Mouse (Mus musculus): ENCODE measurements around the gene Lamc2. TPM values are rescaled to one million over a fixed set of nuclear protein-coding genes. Genes with fewer than 3 reads are reported as not detected.
"Not testable (repeated sequence)": the region's sequence is repeated elsewhere in the genome, so short reads cannot be mapped to it uniquely, and the experiment has no call there.

The Lamc2 gene
- total RNA-seq, 4 experiments from 2014 or later = 8.3 to 10.1 (median 8.7) TPM

DNA sequence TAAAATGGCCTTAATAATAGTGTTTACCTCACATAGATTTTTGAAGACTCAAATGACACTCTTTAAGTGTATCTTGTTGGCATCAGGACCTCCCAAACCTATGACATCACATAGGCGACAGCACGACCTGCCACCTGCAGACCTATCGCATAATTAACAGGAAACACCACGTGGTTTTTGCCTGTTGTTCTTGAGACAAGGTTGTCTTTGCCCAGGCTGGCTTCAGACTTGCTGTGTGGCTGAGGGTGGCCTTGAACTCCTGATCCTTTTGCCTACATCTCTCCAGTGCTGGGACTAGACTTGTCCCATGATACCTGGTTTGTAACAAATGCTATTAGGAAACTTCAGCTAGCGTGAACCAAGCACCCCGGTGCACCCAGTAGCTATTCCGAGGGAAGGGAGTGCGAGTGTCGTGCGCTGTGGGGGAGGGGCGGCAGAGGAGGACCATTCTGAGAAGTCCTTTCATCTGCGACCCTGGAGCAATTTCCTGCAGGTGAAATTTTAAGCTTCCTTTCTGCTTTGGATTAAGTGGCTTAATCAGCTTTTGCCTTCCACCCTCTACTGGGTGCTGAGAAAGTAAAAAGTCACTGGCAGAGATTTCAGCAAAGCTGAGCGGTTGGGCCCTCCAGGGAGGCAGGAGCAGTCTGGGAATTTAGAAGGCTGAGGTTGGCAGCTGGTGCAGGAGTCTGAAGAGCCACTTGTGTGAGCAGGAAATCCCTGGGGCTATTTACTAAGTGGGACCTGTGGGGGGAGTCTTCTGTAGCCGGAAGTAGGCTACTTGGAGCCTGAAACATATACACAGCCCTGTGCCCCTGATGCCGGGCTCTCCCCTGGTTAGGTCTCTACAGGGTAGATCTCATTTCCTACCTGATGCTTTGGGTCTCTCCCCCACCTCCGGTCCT lies 90.2 kb downstream of the Lamc2 start:
- no peak for DNase-seq (ENCODE audit: low spot score in 2 of 2)

DNA sequence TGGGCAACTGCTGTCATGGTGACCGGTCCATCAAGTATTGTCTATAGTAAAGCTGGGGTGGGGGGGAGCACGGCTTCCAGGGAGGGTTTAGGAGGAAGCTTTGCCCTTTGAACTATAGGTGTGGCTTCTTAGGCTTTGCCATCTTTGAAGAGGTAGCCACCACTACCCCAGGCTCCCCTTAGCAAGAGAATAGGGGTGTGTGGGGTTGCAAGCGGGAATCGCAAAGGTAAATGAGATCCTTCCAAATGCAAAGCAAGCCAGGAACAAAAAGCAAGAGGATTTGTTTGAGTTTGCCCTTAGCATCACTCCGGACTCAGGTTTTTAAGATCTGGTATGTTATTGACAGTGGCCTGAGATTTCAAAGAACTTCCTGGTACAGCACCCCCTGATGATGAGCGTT lies 90.9 kb downstream of the Lamc2 start:
- no peak for DNase-seq (ENCODE audit: low spot score in 2 of 2)

- DNase-seq (ENCODE audit: low spot score in 2 of 2) = no peak
Observed at GRCm38 (mm10) chr1:153094226-153095076, 91.8 kb downstream of the Lamc2 start.

- no peak for DNase-seq (ENCODE audit: low spot score in 2 of 2)
Observed at GRCm38 (mm10) chr1:153093581-153093980, 92.7 kb downstream of the Lamc2 start.

DNA sequence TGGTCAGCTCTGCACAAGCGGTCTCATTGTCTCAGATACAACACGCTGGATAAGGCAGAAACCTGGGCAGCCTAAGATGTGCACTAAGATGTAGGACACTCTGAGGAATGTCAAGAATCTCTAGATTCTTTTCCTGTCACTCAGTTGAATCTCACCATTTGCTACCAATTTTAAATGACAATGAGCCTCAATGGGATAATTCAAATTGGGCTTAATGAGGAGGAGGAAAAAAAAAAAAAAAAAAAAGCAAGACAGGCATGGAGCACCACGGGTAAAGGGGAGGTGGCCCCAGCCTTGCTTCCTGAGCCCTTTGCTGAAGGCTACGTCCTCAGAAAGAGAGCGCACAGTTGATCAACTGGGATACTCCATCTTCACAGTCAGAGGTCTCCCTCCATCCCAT lies 93.1 kb downstream of the Lamc2 start:
- no peak for DNase-seq (ENCODE audit: low spot score in 2 of 2)

DNA sequence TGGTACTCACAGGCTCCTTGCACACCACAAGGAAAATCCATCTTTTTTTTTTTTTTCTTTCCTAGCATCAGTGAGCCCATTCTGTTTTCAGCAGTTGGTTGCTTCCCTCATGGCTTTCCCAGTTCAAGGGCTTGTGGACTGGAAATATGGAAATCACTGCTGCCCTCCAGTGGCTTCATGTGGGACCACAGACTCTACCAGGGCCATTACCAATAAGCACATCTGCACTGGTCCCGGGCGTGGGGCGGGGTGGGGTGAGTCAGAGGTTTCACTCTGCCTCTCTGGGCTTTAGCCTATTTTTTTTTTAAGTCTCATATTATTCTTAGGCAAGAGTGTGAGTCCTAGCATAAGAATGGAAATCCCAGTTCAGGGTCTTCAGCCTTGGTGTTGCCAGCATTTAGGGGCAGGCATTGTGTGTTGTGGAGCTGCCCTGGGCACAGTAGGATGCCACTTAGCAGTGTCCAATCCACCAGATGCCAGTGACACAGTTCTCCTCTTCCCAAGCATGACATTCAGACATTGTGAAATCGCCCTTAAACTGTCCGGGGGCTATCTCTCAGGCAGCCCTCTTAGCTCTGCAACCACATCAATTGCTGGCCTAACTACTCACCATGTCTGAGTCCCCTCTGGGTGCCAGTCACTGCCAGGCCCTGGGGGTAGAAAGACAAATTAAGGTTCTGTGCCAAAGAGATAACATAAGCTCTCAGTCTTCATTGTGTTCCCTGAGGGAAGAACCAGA lies 93.8 kb downstream of the Lamc2 start:
- DNase-seq (ENCODE audit: low spot score in 2 of 2) = peak; percentile 44 to 52

- no peak for DNase-seq (ENCODE audit: low spot score in 2 of 2)
Observed at GRCm38 (mm10) chr1:153091438-153092236, 94.6 kb downstream of the Lamc2 start.

DNA sequence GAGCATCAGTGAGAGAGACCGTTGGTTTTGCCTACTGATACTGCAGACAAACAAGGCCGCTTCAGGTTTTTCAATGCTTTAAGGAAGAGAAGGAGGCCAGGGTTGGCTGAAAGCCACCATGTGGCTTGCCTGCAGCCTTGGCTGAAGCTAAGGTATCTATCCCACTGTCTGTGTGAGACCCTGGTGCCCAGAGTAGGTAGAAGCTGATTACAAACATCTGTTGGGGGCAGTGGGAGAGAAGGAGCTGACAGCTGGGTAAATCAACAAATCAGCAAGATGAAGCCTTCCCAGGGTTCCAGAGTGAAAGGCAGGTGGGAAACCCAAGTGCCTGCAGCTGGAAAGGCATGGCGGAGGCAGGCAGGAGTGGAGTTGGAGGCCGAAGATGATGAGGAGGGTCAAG lies 95.4 kb downstream of the Lamc2 start:
- no peak for DNase-seq (ENCODE audit: low spot score in 2 of 2)

DNA sequence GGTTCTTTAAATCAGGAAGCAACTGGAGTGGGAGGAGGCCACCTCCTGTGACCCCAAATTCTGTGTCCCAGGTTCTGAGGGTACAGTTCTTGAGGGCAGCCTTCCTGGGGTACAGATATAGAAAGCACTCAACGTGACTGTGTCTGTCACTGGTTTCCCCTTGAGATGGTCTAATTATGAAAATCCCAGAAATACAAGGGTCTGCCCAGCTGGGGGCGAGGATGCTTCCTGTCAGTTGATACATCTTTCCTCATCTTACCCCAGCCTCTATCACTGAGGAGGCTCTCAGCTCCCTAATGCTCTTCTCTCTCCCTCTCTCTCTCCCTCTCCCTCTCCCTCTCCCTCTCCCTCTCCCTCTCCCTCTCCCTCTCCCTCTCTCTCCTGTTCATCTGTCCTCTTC lies 96.2 kb downstream of the Lamc2 start:
- DNase-seq (ENCODE audit: low spot score in 2 of 2) = no peak

DNA sequence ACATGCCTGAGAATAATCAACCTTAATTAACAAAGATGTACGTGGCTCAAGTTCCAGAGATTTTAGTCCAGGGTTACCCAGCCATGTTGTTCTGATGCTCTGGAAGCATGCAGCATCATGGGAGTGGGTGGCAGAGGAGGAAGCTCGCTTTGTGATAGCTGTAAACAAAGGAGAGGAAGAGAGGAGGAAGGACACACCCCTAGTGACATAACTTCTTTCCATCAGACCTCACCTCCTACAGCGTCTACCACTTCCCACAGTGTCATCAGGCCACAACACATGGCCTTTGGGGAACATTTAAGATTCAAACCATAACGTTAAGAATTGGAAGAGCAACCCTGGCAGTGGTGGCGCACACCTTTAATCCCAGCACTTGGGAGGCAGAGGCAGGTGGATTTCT lies 98.5 kb downstream of the Lamc2 start:
- no peak for DNase-seq (ENCODE audit: low spot score in 2 of 2)

- no peak for DNase-seq (ENCODE audit: low spot score in 2 of 2)
Observed at GRCm38 (mm10) chr1:153085198-153085597, 101.0 kb downstream of the Lamc2 start.

DNA sequence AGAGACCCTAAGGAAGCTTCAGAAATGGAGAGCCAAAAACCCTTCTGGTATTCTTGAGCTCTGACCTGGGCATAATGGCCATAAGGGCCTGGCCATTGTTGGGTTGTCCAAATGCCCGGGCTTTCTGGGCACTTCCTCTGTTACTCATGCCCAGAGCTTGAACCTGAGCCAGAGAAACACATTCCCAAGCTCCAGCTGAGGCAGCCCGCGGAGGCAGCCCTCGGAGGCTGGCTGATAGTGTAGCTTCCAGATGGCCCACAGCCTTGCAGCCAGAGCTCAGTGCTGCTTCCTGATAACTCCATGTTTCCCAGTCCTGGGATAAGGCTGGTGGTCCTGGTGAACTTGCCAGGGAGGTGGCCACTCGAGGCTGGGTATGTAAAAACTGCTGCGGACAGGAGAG lies 102.1 kb downstream of the Lamc2 start:
- DNase-seq (ENCODE audit: low spot score in 2 of 2) = no peak

DNA sequence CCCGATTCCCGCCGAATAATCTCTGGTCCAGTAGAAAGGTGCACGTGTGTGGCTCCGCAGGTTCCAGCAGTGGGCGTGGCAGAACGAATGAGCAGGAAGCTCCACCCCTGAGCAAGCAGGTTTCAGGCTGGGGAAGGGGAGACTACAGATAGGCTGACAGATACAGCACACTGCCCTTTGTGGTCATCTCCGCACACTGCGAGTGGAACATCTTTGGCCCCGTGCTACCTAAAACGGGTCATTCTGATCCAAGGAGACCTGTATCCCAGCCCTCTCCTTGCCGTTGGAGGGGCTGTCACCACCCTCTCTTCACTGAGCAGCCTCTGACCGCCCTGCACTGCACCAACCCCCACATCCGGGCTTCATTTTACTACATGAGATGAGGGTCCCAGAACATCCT lies 103.0 kb downstream of the Lamc2 start:
- DNase-seq (ENCODE audit: low spot score in 2 of 2) = not testable (repeated sequence)

DNA sequence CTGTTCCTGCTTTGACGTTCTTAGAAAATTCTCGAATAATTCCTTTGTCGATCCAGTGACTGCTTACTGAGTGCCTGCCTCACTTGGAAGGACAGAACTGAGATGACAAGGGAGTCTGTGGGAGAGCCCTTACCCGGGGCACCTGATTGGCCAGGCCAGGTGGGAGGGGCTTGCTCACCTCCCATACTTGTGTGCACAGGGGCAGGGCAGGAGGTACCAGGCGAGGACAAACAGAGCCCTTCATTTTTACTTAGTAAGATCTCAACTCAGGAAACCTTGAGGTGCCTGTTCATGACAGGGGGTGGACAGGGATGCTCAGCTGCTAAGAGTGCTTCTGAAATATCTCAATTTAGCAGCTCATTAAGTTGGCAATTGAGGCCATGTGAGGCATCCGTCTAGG lies 110.3 kb downstream of the Lamc2 start:
- DNase-seq (ENCODE audit: low spot score in 2 of 2) = no peak

- no peak for DNase-seq (ENCODE audit: low spot score in 2 of 2)
Observed at GRCm38 (mm10) chr1:153075087-153075736, 111.0 kb downstream of the Lamc2 start.

- DNase-seq (ENCODE audit: low spot score in 2 of 2) = no peak
Observed at GRCm38 (mm10) chr1:153073441-153073840, 112.8 kb downstream of the Lamc2 start.

Measured in left cerebral cortex, adult 8-10 months (tissue).